Mouse (Mus musculus) intestine, postnatal 0 days (tissue): ENCODE results near the gene 1700092M07Rik. TPM values are rescaled to one million over a fixed set of nuclear protein-coding genes. Genes with fewer than 3 reads are reported as not detected.

Source experiments
- ATAC-seq: fragments of 200-750 bp; cut with Nextera tagmentation; 2 replicates; pipeline ENCODE4 v1.8.0; 2017; ENCODE audit warnings: mild to moderate bottlenecking, moderate TSS enrichment, moderate library complexity
- H3K27ac ChIP-seq: fragments of 300-500 bp; sonication (generic); 2 replicates; pipeline ENCODE4 v1.5.1; 2014; ENCODE audit warnings: mild to moderate bottlenecking, low read depth, low read length, moderate library complexity
- H3K27me3 ChIP-seq: fragments of 300-500 bp; sonication (generic); replicated peaks from 2 replicates; pipeline ENCODE4 v1.6.1; 2014; ENCODE audit warnings: low read length, mixed read lengths; ENCODE audit not compliant: control insufficient read depth, insufficient read depth
- H3K36me3 ChIP-seq: fragments of 300-500 bp; sonication (generic); 2 replicates; pipeline ENCODE4 v1.6.1; 2014; ENCODE audit warnings: mild to moderate bottlenecking, moderate library complexity; ENCODE audit not compliant: control insufficient read depth, insufficient read depth
- H3K4me1 ChIP-seq: fragments of 300-500 bp; sonication (generic); replicated peaks from 2 replicates; pipeline ENCODE4 v1.6.1; 2014; ENCODE audit warnings: antibody characterized with exemption, low read length, mixed read lengths; ENCODE audit not compliant: control insufficient read depth, insufficient read depth
- H3K4me2 ChIP-seq: fragments of 300-500 bp; sonication (generic); replicated peaks from 2 replicates; pipeline ENCODE4 v1.6.1; 2014; ENCODE audit warnings: low read depth, mild to moderate bottlenecking, moderate library complexity
- H3K4me3 ChIP-seq: fragments of 300-500 bp; sonication (generic); 2 replicates; pipeline ENCODE4 v1.5.1; 2014; ENCODE audit warnings: low read depth, low read length
- H3K9ac ChIP-seq: fragments of 300-500 bp; sonication (generic); 2 replicates; pipeline ENCODE4 v1.6.1; 2014; ENCODE audit warnings: mild to moderate bottlenecking, low read depth, low read length
- H3K9me3 ChIP-seq: fragments of 300-500 bp; sonication (generic); 2 replicates; pipeline ENCODE4 v1.6.1; 2016; ENCODE audit warnings: mixed run types; ENCODE audit not compliant: control insufficient read depth
- CTCF ChIP-seq: sonication (generic); IDR thresholded peaks from 2 replicates; pipeline ENCODE4 v1.5.1; 2016; ENCODE audit warnings: low read depth, mild to moderate bottlenecking, control low read depth, antibody characterized with exemption, moderate library complexity
- WGBS: fragments of 180-500 bp; shearing (Covaris S2); extraction: QIAGEN DNeasy Blood & Tissue Kit; methylation state at CpG from one replicate; pipeline ENCODE4 v1.1.7; 2014; 5-methylcytosine and 5-hydroxymethylcytosine counted together
- polyA plus RNA-seq: library from polyadenylated mRNA; unstranded; fragments of >200 nt; fragmentation: Nextera tagmentation; extraction: Ambion mirVana; gene quantifications from 2 replicates; pipeline ENCODE4 v1.2.1, GENCODE M21; 2015

1700092M07Rik gene
- polyA plus RNA-seq, 1 experiment from 2014 or later: 0.56 TPM

DNA sequence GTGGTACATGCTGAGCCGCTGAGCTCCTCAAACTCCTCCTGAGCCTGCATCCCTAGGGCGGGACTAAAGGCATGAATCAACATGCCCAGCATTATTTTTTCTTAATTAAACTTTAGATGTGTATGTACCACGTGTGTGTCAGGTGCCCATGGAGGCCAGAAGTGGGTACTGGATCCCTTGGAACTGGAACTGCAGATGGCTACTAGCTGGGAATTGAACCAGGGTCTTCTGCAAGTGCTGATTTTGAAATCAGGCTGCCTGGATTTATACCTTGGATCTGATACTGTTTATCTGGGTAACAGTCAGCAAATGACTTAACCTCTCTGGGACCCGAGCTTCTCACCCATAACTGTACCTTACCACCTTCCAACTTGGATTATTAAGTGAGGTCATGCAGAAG, 18.5 kb upstream of the 1700092M07Rik start:
- WGBS: 36% methylated on average over 4 of the region's 4 CpGs
- no peaks in the 10 kb centered on the region for H3K4me1 ChIP-seq
- peaks cover 26% of the 10 kb centered on the region for H3K36me3 ChIP-seq
- H3K9me3 ChIP-seq: no peaks in the 10 kb centered on the region
- H3K27ac ChIP-seq: no peak overlapping the region
- H3K4me2 ChIP-seq: peak overlapping the region; percentile 69
- H3K27me3 ChIP-seq: no peaks in the 10 kb centered on the region
- ATAC-seq: no peak
- no peak for TF ChIP-seq CTCF
- H3K4me3 ChIP-seq: peak overlapping the region; percentile 71
- no peak overlapping the region for H3K9ac ChIP-seq

DNA sequence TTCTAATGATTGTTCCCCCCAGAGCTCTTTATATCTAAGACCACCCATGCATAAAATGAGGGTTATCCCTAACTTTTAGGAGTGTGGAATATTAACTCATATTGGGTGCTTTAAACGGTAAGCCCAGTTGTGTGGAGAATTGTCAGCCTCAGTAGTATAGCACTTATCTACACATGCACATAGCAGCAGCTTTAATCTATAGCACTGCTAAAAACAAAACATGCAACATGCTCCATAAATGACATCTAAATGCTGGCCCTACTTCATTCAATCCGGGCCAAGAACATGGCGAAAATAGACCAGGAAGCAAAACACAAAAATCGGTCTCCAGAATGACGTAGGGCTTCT, 18.0 kb upstream of the 1700092M07Rik start:
- H3K27me3 ChIP-seq: no peaks in the 10 kb centered on the region
- H3K36me3 ChIP-seq: peaks cover 26% of the 10 kb centered on the region
- H3K27ac ChIP-seq: peak overlapping the region; percentile 97
- 2% methylated on average over 5 of the region's 5 CpGs for WGBS
- H3K4me3 ChIP-seq: peak overlapping the region; percentile 71
- H3K9me3 ChIP-seq: no peaks in the 10 kb centered on the region
- no peak for ATAC-seq
- no peak for TF ChIP-seq CTCF
- no peaks in the 10 kb centered on the region for H3K4me1 ChIP-seq
- H3K4me2 ChIP-seq: peak overlapping the region; percentile 69
- H3K9ac ChIP-seq: peak overlapping the region; percentile 88

DNA sequence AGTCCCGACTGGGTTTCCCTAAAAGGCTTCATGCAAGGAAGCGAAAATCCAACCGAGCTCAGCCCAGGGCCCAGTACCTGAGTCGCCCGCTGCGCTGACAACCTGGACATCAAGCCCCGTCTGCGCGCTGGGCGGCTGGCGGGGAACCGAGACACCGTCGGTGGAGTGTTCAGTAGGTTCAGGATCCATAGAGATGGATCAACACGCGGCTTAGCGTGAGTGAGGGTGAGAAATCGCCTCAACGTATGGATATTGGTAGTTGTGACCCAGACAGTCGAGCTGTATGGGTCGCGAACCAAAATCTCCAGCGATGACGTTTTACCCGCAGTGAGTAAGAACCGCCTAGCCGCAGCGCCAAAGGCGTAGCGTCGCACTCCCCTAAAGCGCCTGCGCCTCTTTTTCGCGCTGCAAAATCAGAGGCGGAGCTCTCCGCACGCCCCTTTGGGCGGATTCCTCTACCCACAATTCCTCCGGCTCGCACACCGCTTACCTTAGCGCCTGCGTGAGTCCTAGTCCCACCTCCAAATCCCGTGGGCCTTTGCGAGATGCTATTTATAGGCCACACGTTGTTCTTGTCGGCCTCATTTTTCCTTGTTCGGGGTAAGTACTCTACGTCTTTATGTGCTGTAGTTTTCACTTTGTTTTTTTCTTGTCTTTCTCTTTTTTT, 17.5 kb upstream of the 1700092M07Rik start, which contains the start of gene Slc3a2:
Gene Slc3a2, minus strand, starts transcription at position 463 of the 667 bp plus-strand sequence.
- Histone ChIP-seq H3K27ac (peak within 1 kb of the TSS; percentile 97), H3K9me3 (no peaks in the 10 kb centered on the region), H3K36me3 (peaks cover 26% of the 10 kb centered on the region), H3K27me3 (no peaks in the 10 kb centered on the region), H3K4me2 (peak within 1 kb of the TSS; percentile 69), H3K4me1 (no peaks in the 10 kb centered on the region), H3K4me3 (peak within 1 kb of the TSS; percentile 71), H3K9ac (peak within 1 kb of the TSS; percentile 88)
- TF ChIP-seq CTCF: no peak
- peak; percentile 97 for ATAC-seq
- under 1% methylated on average over 50 of the region's 50 CpGs for WGBS

DNA sequence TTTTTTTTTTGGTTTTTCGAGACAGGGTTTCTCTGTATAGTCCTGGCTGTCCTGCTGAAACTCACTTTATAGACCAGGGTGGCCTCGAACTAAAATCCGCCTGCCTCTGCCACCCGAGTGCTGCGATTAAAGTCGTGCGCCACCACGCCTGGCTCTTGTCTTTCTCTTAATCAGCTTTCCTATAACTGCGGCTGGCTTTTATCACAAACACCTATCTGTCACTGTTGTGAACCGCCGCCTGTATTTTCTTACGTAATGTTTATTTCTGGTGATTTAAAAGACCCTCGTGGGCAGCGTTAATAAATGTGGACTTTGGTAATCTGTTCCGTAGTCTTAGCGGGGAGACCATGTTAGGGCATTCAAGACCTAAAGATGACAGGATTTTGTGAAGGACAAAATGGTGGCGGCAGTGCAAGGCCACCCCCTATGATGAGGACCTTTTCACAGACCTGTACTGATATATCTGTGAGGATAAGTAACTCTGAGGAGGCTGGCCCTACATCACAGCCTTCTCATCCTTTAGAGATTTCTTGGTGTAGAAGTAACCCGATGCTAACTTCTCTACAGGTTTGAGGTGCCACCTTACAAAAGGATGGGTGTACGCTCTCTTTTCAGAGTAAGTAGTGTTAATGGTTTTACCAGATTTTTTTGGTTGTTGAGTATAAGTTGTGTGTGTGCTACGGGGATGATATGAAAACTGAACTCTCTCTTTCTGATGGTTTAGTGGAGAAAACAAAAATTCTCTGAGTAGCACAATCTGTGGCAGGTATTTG, 16.8 kb upstream of the 1700092M07Rik start:
- no peak; the same call in 1 of the 2 replicates for ATAC-seq
- peak overlapping the region; percentile 71 for H3K4me3 ChIP-seq
- H3K4me2 ChIP-seq: peak overlapping the region; percentile 69
- peak overlapping the region; percentile 88 for H3K9ac ChIP-seq
- no peaks in the 10 kb centered on the region for H3K27me3 ChIP-seq
- peak overlapping the region; percentile 86 for H3K27ac ChIP-seq
- peaks cover 26% of the 10 kb centered on the region for H3K36me3 ChIP-seq
- no peaks in the 10 kb centered on the region for H3K9me3 ChIP-seq
- H3K4me1 ChIP-seq: no peaks in the 10 kb centered on the region
- WGBS: under 1% methylated on average over 20 of the region's 20 CpGs
- no peak for TF ChIP-seq CTCF

DNA sequence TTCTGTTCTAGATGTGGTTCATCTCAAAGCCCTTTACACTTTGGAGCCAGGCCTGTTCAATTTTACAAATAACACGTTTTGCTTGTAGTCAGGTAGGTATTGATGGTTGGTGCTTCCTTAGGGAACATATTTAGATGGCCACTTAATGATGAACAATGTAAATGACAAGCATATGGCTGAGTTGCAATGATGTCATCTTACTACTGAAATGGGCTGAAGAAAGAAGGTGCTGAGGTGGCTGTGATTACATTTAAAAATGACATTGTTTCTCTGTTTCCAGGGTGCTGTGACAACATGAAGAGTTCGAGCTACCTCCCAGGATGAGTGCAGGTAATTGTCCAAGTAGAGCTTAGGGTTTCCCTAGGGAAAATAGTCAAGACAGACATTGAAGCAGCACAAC, 16.1 kb upstream of the 1700092M07Rik start:
- ATAC-seq: no peak
- 0% methylated on average over 2 of the region's 2 CpGs for WGBS
- no peak for TF ChIP-seq CTCF
- no peaks in the 10 kb centered on the region for H3K9me3 ChIP-seq
- H3K27me3 ChIP-seq: no peaks in the 10 kb centered on the region
- peaks cover 26% of the 10 kb centered on the region for H3K36me3 ChIP-seq
- H3K4me3 ChIP-seq: peak overlapping the region; percentile 71
- no peaks in the 10 kb centered on the region for H3K4me1 ChIP-seq
- peak overlapping the region; percentile 69 for H3K4me2 ChIP-seq
- peak overlapping the region; percentile 88; the same call in 1 of the 2 replicates for H3K9ac ChIP-seq
- peak overlapping the region; percentile 86; the same call in 1 of the 2 replicates for H3K27ac ChIP-seq

DNA sequence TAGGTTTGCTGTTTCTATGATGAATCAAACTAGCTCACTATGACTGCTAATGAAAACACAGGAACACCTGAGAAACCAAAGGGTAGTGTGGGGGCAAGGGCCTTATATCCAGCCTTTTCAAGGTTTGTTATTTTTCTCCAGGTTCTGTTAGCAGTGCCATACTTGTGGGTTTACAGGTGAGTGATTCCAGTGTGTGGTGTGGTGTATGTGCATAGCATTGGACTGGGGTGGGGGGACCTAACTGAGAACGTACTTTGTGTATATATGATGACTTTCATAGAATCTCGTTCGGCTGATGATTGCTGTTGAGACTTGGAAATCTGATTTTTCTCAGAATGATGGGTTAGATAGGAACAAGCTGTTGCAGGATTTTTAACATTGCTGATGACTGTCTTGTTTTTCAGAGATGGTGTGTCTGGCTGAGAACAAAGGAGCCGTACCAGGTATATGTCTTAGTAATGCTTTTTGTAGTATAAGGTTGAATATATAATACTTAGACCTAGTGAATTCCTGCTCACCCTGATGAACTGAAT, 15.4 kb upstream of the 1700092M07Rik start:
- peak overlapping the region; percentile 71; the same call in 1 of the 2 replicates for H3K4me3 ChIP-seq
- WGBS: 30% methylated on average over 4 of the region's 4 CpGs
- no peak for ATAC-seq

More for the DNA sequence above, 15.4 kb upstream of the 1700092M07Rik start:
- H3K27ac ChIP-seq: no peak overlapping the region
- H3K4me1 ChIP-seq: no peaks in the 10 kb centered on the region
- H3K27me3 ChIP-seq: no peaks in the 10 kb centered on the region
- H3K4me2 ChIP-seq: peak overlapping the region; percentile 69
- H3K36me3 ChIP-seq: peaks cover 26% of the 10 kb centered on the region
- TF ChIP-seq CTCF: no peak
- H3K9ac ChIP-seq: 0 out of 2 replicates have a peak overlapping the region, but pooled peaks have one; percentile 88
- H3K9me3 ChIP-seq: no peaks in the 10 kb centered on the region
